8 mouse cellular contexts compared by ENCODE assay signal in genomic region chr16:91596779-91597671, GRCm38 (mm10). TPM values are rescaled to one million over a fixed set of nuclear protein-coding genes. Genes with fewer than 3 reads are reported as not detected.
DNase-seq lines count a peak whose midpoint lies in the region; ATAC-seq and TF ChIP-seq lines count a peak whose summit lies in the region.

No protein-coding gene starts in this region.

- no peaks in the 10 kb centered on the region for H3K9me3 ChIP-seq in MEL (replicated peaks; ENCODE audit: insufficient read depth, low read length)
- H3K9me3 ChIP-seq in embryonic facial prominence, embryonic 13.5 days, result no peaks in the 10 kb centered on the region
- no peaks in the 10 kb centered on the region for H3K9me3 ChIP-seq in hindbrain, postnatal 0 days (ENCODE audit: low read length)
- H3K9me3 ChIP-seq in stomach, embryonic 16.5 days (replicated peaks; ENCODE audit: control insufficient read depth, low read length), result no peaks in the 10 kb centered on the region

- H3K27me3 ChIP-seq in MEL (ENCODE audit: control insufficient read depth in 1 of 2, insufficient read depth in 2 of 2, low read length in 2 of 2), result no peaks in the 10 kb centered on the region
- peaks cover 7% of the 10 kb centered on the region; the same call in 1 of the 2 replicates for H3K27me3 ChIP-seq in embryonic facial prominence, embryonic 13.5 days
- H3K27me3 ChIP-seq in hindbrain, postnatal 0 days (ENCODE audit: insufficient read depth, low read length), result no peaks in the 10 kb centered on the region
- H3K27me3 ChIP-seq in stomach, embryonic 16.5 days (ENCODE audit: control insufficient read depth, insufficient read depth, low read length), result no peaks in the 10 kb centered on the region; the same call in 1 of the 2 replicates

- TF ChIP-seq RAD21 in MEL (IDR thresholded peaks at IDR 0.05; ENCODE audit: low read depth, low read length), result no peak

- peak overlapping the region; percentile 85 for H3K4me2 ChIP-seq in embryonic facial prominence, embryonic 13.5 days
- peak overlapping the region; percentile 73 for H3K4me2 ChIP-seq in hindbrain, postnatal 0 days (ENCODE audit: low read depth, low read length)
- H3K4me2 ChIP-seq in stomach, embryonic 16.5 days (ENCODE audit: low read depth, low read length), result peak overlapping the region; percentile 80

- DNase-seq in left cerebral cortex, adult 2 months (ENCODE audit: extremely low spot score in 1 of 2, low spot score in 2 of 2), result peak in 1 of 2 experiments; percentile 41
- DNase-seq in left cerebral cortex, adult 9 months (ENCODE audit: low spot score in 2 of 2), result no peak
- peak; percentile 57 for DNase-seq in MEL (ENCODE audit: low read depth, low spot score)
- peak; percentile 62 for DNase-seq in hindbrain, postnatal 0 days (ENCODE audit: low spot score)
- peak; percentile 52 for DNase-seq in lung, postnatal 36 days
- no peak for DNase-seq in urinary bladder, adult 2 months (ENCODE audit: low spot score)

- no peaks in the 10 kb centered on the region for H3K36me3 ChIP-seq in MEL (ENCODE audit: control insufficient read depth in 1 of 2, insufficient read depth in 2 of 2, low read length in 2 of 2)
- no peaks in the 10 kb centered on the region for H3K36me3 ChIP-seq in embryonic facial prominence, embryonic 13.5 days
- H3K36me3 ChIP-seq in hindbrain, postnatal 0 days (ENCODE audit: insufficient read depth, low read length), result no peaks in the 10 kb centered on the region
- H3K36me3 ChIP-seq in stomach, embryonic 16.5 days (ENCODE audit: control insufficient read depth, insufficient read depth, low read length), result no peaks in the 10 kb centered on the region

- intact Hi-C loops in left cerebral cortex, adult 2 months (cut with DNase I), result loop anchor here (2.0 kb wide), 2 partner anchors 22 to 50 kb away; partner anchors contain the start of genes Dnajc28, Gart and Son

- TF ChIP-seq CTCF in left cerebral cortex, adult 2 months (IDR thresholded peaks at IDR 0.05), result no peak
- TF ChIP-seq CTCF in MEL (IDR thresholded peaks at IDR 0.05 in 2 of 3, conservative IDR thresholded peaks at IDR 0.05 in 1 of 3; ENCODE audit: control insufficient read depth in 1 of 3, insufficient read depth in 1 of 3, low read depth in 2 of 3, low read length in 3 of 3, poor library complexity in 1 of 3, severe bottlenecking in 1 of 3), result no peak
- TF ChIP-seq CTCF in hindbrain, postnatal 0 days (IDR thresholded peaks at IDR 0.05; ENCODE audit: low read depth), result no peak; the same call in 1 of the 2 replicates

- H3K4me1 ChIP-seq in MEL (ENCODE audit: control insufficient read depth in 1 of 2, insufficient read depth in 2 of 2, low read length in 2 of 2), result no peaks in the 10 kb centered on the region
- H3K4me1 ChIP-seq in embryonic facial prominence, embryonic 13.5 days, result peaks cover 24% of the 10 kb centered on the region
- H3K4me1 ChIP-seq in hindbrain, postnatal 0 days (ENCODE audit: insufficient read depth, low read length), result peaks cover 6% of the 10 kb centered on the region; the same call in 1 of the 2 replicates
- H3K4me1 ChIP-seq in stomach, embryonic 16.5 days (ENCODE audit: control insufficient read depth, insufficient read depth, low read length), result peaks cover 15% of the 10 kb centered on the region

- H3K9ac ChIP-seq in MEL (ENCODE audit: control insufficient read depth, low read depth, low read length, poor library complexity, severe bottlenecking), result peak overlapping the region; percentile 71
- H3K9ac ChIP-seq in embryonic facial prominence, embryonic 13.5 days, result peak overlapping the region; percentile 78
- peak overlapping the region; percentile 84 for H3K9ac ChIP-seq in hindbrain, postnatal 0 days (replicated peaks; ENCODE audit: low read length)
- H3K9ac ChIP-seq in stomach, embryonic 16.5 days (ENCODE audit: low read length), result peak overlapping the region; percentile 76

- H3K27ac ChIP-seq in left cerebral cortex, adult 2 months, result peak overlapping the region; percentile 80
- peak overlapping the region; percentile 33 for H3K27ac ChIP-seq in MEL (ENCODE audit: control insufficient read depth, low read depth, low read length)
- no peak overlapping the region for H3K27ac ChIP-seq in embryonic facial prominence, embryonic 13.5 days
- H3K27ac ChIP-seq in hindbrain, postnatal 0 days, result peak overlapping the region; percentile 80
- H3K27ac ChIP-seq in stomach, embryonic 16.5 days (ENCODE audit: low read length), result peak overlapping the region; percentile 53

- TF ChIP-seq EP300 in MEL (IDR thresholded peaks at IDR 0.05; ENCODE audit: low read depth in 1 of 2, low read length in 2 of 2), result no peak

- WGBS in embryonic facial prominence, embryonic 13.5 days, result under 1% methylated on average over 75 of the region's 75 CpGs
- under 1% methylated on average over 55 of the region's 75 CpGs for WGBS in hindbrain, postnatal 0 days
- under 1% methylated on average over 75 of the region's 75 CpGs for WGBS in stomach, embryonic 16.5 days

- TF ChIP-seq POLR2A in MEL (IDR thresholded peaks at IDR 0.05; ENCODE audit: control insufficient read depth in 1 of 2, insufficient read depth in 1 of 2, low read depth in 1 of 2, low read length in 2 of 2, poor library complexity in 1 of 2), result peak; percentile 26 to 40; a peak in 2 of 4 replicates

- peak overlapping the region; percentile 83 for H3K4me3 ChIP-seq in left cerebral cortex, adult 2 months
- peak overlapping the region; percentile 55 to 89 for H3K4me3 ChIP-seq in MEL (ENCODE audit: control insufficient read depth in 1 of 2, insufficient read depth in 1 of 2, low read depth in 2 of 2, low read length in 2 of 2)
- H3K4me3 ChIP-seq in embryonic facial prominence, embryonic 13.5 days, result peak overlapping the region; percentile 81
- H3K4me3 ChIP-seq in hindbrain, postnatal 0 days (ENCODE audit: low read length), result peak overlapping the region; percentile 90
- H3K4me3 ChIP-seq in stomach, embryonic 16.5 days (replicated peaks; ENCODE audit: low read length), result peak overlapping the region; percentile 70

- ATAC-seq in embryonic facial prominence, embryonic 13.5 days (ENCODE audit: insufficient number of reproducible peaks, insufficient read depth, low FRiP score, low TSS enrichment, low read depth), result no peak; the same call in none of the 2 replicates
- ATAC-seq in hindbrain, postnatal 0 days, result peak; percentile 81
- ATAC-seq in stomach, embryonic 16.5 days (ENCODE audit: insufficient read depth, low FRiP score), result no peak; the same call in 1 of the 2 replicates

- no peaks in the 10 kb centered on the region; the same call in 1 of the 2 replicates for H3K79me2 ChIP-seq in MEL (ENCODE audit: control insufficient read depth, insufficient read depth, low read length, poor library complexity)

RNA-seq across cellular contexts. Expression of gene Tmem50b, which starts 0.6 kb away (rescaled TPM):
- total RNA-seq in left cerebral cortex, adult 2 months (2021), result 10 to 100 TPM; 84.1 to 88.0 TPM
- 2.6 and 2.9 TPM in 2 replicates for total RNA-seq in MEL (2012; rRNA removed)
- 1 to 10 TPM in 1 of 2 experiments, not detected in 1; 9.5 TPM for polyA plus RNA-seq in MEL (2012; ENCODE audit: insufficient read depth in 1 of 2, insufficient read length in 2 of 2, low read depth in 1 of 2, low replicate concordance in 2 of 2, missing spikeins in 1 of 2)
- polyA plus RNA-seq in embryonic facial prominence, embryonic 13.5 days (2015; fragmentation: Nextera tagmentation; extraction: Ambion mirVana), result 30.7 and 36.8 TPM in 2 replicates
- 79.6 and 93.3 TPM in 2 replicates for total RNA-seq in hindbrain, postnatal 0 days (2014; rRNA removed)
- polyA plus RNA-seq in hindbrain, postnatal 0 days (2015; fragmentation: Nextera tagmentation; extraction: Ambion mirVana), result 107 and 114 TPM in 2 replicates
- 48.7 and 62.2 TPM in 2 replicates for polyA plus RNA-seq in stomach, embryonic 16.5 days (2015; fragmentation: Nextera tagmentation; extraction: Ambion mirVana)
- 78.0 and 80.8 TPM in 2 replicates for polyA plus RNA-seq in urinary bladder, adult 2 months (2012; rRNA removed)

RNA-seq across cellular contexts. Expression of gene Dnajc28, which starts 21.8 kb away (rescaled TPM):
- total RNA-seq in left cerebral cortex, adult 2 months (2021), result 1 to 10 TPM; 9.0 to 9.8 TPM
- total RNA-seq in MEL (2012; rRNA removed), result 0.85 and 1.2 TPM in 2 replicates
- polyA plus RNA-seq in MEL (2012; ENCODE audit: insufficient read depth in 1 of 2, insufficient read length in 2 of 2, low read depth in 1 of 2, low replicate concordance in 2 of 2, missing spikeins in 1 of 2), result 1 to 10 TPM in 1 of 2 experiments, not detected in 1; 1.9 TPM
- polyA plus RNA-seq in embryonic facial prominence, embryonic 13.5 days (2015; fragmentation: Nextera tagmentation; extraction: Ambion mirVana), result 3.5 and 7.1 TPM in 2 replicates
- total RNA-seq in hindbrain, postnatal 0 days (2014; rRNA removed), result 1.7 and 5.3 TPM in 2 replicates
- polyA plus RNA-seq in hindbrain, postnatal 0 days (2015; fragmentation: Nextera tagmentation; extraction: Ambion mirVana), result 2.9 and 3.8 TPM in 2 replicates
- polyA plus RNA-seq in stomach, embryonic 16.5 days (2015; fragmentation: Nextera tagmentation; extraction: Ambion mirVana), result 2.7 and 2.9 TPM in 2 replicates
- polyA plus RNA-seq in urinary bladder, adult 2 months (2012; rRNA removed), result 3.3 and 4.2 TPM in 2 replicates

RNA-seq across cellular contexts. Expression of gene Gart, which starts 49.7 kb away (rescaled TPM):
- 10 to 100 TPM; 48.4 to 52.8 TPM for total RNA-seq in left cerebral cortex, adult 2 months (2021)
- total RNA-seq in MEL (2012; rRNA removed), result 400 and 417 TPM in 2 replicates
- 100 to 1,000 TPM in 1 of 2 experiments, 10 to 100 TPM in 1; 94.0 to 509 TPM for polyA plus RNA-seq in MEL (2012; ENCODE audit: insufficient read depth in 1 of 2, insufficient read length in 2 of 2, low read depth in 1 of 2, low replicate concordance in 2 of 2, missing spikeins in 1 of 2)
- 110 and 111 TPM in 2 replicates for polyA plus RNA-seq in embryonic facial prominence, embryonic 13.5 days (2015; fragmentation: Nextera tagmentation; extraction: Ambion mirVana)
- 40.9 and 50.2 TPM in 2 replicates for total RNA-seq in hindbrain, postnatal 0 days (2014; rRNA removed)
- polyA plus RNA-seq in hindbrain, postnatal 0 days (2015; fragmentation: Nextera tagmentation; extraction: Ambion mirVana), result 46.2 and 46.6 TPM in 2 replicates
- polyA plus RNA-seq in stomach, embryonic 16.5 days (2015; fragmentation: Nextera tagmentation; extraction: Ambion mirVana), result 104 TPM in 2 replicates
- polyA plus RNA-seq in urinary bladder, adult 2 months (2012; rRNA removed), result 35.4 and 40.2 TPM in 2 replicates

RNA-seq across cellular contexts. Expression of gene Ifngr2, which starts 50.2 kb away (rescaled TPM):
- total RNA-seq in left cerebral cortex, adult 2 months (2021), result 10 to 100 TPM; 30.0 to 32.7 TPM
- 2.8 and 4.1 TPM in 2 replicates for total RNA-seq in MEL (2012; rRNA removed)
- 10 to 100 TPM in 1 of 2 experiments, not detected in 1; 11.0 TPM for polyA plus RNA-seq in MEL (2012; ENCODE audit: insufficient read depth in 1 of 2, insufficient read length in 2 of 2, low read depth in 1 of 2, low replicate concordance in 2 of 2, missing spikeins in 1 of 2)
- polyA plus RNA-seq in embryonic facial prominence, embryonic 13.5 days (2015; fragmentation: Nextera tagmentation; extraction: Ambion mirVana), result 48.3 and 57.5 TPM in 2 replicates
- 53.1 and 68.4 TPM in 2 replicates for total RNA-seq in hindbrain, postnatal 0 days (2014; rRNA removed)
- 131 and 140 TPM in 2 replicates for polyA plus RNA-seq in hindbrain, postnatal 0 days (2015; fragmentation: Nextera tagmentation; extraction: Ambion mirVana)
- polyA plus RNA-seq in stomach, embryonic 16.5 days (2015; fragmentation: Nextera tagmentation; extraction: Ambion mirVana), result 53.7 and 58.0 TPM in 2 replicates
- 32.1 and 34.3 TPM in 2 replicates for polyA plus RNA-seq in urinary bladder, adult 2 months (2012; rRNA removed)

RNA-seq across cellular contexts. Expression of gene Son, which starts 50.3 kb away (rescaled TPM):
- total RNA-seq in left cerebral cortex, adult 2 months (2021), result 100 to 1,000 TPM; 221 to 228 TPM
- total RNA-seq in MEL (2012; rRNA removed), result 93.6 and 102 TPM in 2 replicates
- polyA plus RNA-seq in MEL (2012; ENCODE audit: insufficient read depth in 1 of 2, insufficient read length in 2 of 2, low read depth in 1 of 2, low replicate concordance in 2 of 2, missing spikeins in 1 of 2), result 100 to 1,000 TPM; 157 to 182 TPM
- polyA plus RNA-seq in embryonic facial prominence, embryonic 13.5 days (2015; fragmentation: Nextera tagmentation; extraction: Ambion mirVana), result 164 and 172 TPM in 2 replicates
- total RNA-seq in hindbrain, postnatal 0 days (2014; rRNA removed), result 246 and 254 TPM in 2 replicates
- polyA plus RNA-seq in hindbrain, postnatal 0 days (2015; fragmentation: Nextera tagmentation; extraction: Ambion mirVana), result 95.3 and 97.2 TPM in 2 replicates
- 89.8 and 98.8 TPM in 2 replicates for polyA plus RNA-seq in stomach, embryonic 16.5 days (2015; fragmentation: Nextera tagmentation; extraction: Ambion mirVana)
- polyA plus RNA-seq in urinary bladder, adult 2 months (2012; rRNA removed), result 302 and 367 TPM in 2 replicates

Comparison
In these comparisons a context has a peak if more than half of its experiments do, and no peak if none do; other contexts are left out.
1. DNase-seq: peak in MEL (single experiment), hindbrain, postnatal 0 days (single experiment) and lung, postnatal 36 days (single experiment); none in left cerebral cortex, adult 9 months (0 of 2) and urinary bladder, adult 2 months (single experiment).
2. Peak in every context shown above with its lines, with median percentiles within 50 percentile points of each other: H3K4me3 ChIP-seq, H3K9ac ChIP-seq and H3K4me2 ChIP-seq.